Mouse (Mus musculus) adrenal gland, postnatal 4 days (tissue): Measurements from ENCODE around the gene Arv1. TPM values are rescaled to one million over a fixed set of nuclear protein-coding genes. Genes with fewer than 3 reads are reported as not detected.

ENCODE experiments used
- DNase-seq, 2 experiments: peaks; one replicate each; pipeline ENCODE4 v3.0.0; 2021 to 2022; ENCODE audit warnings: low spot score in 2 of 2, mixed read lengths in 2 of 2
- total RNA-seq, 2 experiments: library from RNA; stranded (reverse); gene quantifications; 2 replicates each; pipeline ENCODE4 v1.2.3; 2021

The Arv1 gene
- total RNA-seq, 2 experiments from 2014 or later = 20.0 to 20.9 TPM

DNA sequence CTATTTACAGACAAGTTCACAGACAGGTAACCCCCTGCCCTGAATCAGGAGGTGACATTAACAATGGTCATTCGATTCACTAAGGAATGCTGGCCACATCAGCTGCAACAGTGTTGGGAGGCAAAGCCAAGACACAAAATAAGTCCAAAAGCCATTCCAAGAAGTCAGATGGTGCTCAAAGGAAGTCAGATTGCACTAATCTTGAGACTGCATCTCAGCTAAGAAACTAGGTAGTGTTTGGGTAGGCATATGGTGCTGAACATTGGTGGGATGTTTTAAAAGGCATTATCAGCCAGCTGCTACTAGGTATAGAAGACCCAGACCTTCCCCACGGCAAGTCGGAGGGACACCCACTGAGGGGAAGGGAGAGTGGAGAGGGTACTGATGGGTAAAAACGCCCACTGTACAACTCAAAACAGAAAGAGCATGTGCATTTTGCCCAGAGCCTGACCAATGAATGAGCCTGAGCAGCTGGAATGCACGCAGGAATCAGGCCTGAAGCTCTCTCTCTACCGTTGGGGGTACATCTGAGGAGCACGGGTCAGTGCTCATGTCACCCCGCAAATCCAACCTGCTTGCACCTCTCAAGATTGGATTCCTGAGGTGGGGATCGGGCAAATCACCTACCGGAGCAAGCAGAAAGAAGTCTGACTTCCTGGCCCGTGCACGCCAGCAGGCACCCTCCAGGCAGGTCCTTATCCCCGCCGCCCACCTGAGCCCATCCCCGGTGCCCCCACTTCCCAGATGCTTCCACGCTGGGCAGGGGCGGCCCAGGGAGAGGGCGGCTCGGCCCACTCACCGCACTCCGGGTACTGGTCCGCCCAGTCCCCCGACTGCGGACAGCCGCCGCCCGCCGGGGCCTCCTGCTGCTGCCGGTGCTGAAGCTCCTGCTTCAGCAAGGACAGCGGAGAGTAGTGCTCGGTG, 739 bp upstream of the Arv1 start:
- DNase-seq = peak in 1 of 2 experiments; percentile 13

DNA sequence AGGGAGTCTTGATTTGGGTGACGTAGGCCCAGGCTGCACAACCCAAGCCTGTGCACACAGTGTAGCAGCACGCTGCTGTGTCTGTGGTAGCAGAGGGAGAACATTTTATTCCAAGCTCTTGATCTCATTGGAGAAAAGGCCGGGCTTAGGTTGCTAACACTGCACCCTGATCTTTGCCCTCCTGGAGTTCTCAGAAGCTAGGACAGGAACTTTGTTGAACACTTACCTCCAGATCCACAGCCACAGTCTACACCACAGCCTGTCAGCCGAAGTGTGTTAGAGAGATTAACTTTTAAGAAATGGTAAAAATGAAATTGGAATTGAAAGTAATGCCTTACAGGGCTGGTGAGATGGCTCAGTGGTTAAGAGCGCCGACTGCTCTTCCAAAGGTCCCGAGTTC, 2.4 kb downstream of the Arv1 start:
- DNase-seq = no peak

DNA sequence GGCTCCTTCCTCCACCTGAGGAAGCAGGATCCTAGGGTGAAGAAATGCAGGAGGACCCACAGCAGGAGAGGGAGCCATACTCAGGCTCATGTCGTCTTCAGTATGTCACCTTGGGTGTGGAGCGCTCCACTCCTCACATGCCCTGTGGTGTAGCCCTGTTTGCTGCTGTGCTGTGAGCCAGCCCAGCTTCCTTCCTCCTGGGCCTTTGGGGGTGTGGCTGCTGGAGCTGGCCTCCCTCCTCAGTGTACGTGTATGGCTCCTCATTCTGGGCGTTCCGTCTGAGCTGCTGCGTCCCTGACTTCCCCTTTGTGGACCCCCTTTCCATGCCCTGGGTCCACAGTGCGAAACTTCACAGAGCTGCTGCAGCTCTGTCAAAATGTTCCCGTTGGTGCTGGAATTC, 10.9 kb downstream of the Arv1 start:
- no peak for DNase-seq

DNA sequence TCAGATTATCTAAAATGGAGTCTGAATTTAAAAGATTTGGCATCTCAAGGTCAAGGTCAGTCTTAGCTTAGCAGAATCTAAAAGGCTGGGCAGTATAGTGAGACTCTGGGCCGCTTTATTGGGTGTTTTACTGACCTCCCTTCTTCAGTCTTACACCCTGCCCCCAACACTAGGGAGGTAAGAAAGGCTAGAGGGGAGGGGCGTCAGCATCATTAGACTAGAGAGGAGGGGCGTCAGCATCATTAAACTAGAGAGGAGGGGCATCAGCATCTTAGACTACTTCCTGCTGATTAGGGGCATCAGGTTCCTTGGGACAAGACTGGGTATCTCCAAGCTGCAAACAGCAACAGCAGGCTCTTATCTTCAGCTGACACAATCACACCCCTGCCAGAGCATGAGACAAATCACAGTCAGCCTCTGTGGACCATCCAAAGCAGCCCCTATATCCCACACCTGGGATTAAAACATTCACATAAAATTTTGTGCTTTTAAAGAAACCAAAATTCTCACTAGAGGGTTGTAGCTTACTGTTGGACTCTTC, 13.5 kb downstream of the Arv1 start:
- DNase-seq = no peak

DNA sequence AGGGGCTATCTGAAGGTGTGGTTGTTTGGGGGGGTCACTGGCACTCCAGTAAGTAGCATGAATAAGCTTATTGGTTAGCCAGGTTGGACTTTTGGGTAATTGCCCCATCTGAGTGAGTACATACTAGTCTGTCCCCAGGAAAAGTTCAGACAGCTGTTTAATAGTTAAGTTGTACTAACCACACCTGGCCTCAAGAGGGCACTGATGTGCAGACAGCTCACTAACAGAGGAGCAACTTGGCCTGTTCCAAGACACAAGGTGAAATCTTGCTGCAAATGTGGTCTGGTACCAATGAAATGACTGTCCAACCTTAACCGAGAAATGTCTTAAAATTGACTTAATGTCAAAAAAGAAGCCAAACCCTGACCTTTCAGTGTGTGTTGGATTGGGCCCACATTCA, 17.3 kb downstream of the Arv1 start:
- DNase-seq = no peak

DNA sequence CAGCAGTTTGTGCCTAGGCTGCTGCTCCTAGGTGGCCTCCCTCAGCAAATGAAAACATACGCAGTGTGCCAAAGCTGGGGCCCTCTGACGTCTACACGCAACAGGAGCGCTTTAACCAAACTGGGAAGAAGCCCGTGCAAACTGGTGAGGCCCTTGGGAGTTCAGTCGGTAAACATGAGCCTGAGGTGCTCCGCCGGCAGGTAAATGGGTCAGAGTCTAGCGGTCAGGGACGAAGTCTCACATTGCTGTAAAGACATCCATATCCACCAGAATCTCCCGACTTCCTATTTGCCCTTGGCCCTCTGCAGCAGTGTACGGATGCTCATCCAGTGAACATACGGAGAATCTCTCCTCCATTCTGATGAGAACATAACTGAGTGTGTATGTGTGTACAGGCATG, 24.7 kb downstream of the Arv1 start:
- no peak for DNase-seq

GRCm38 (mm10) chr8:124751191-124751590, 29.3 kb downstream of the Arv1 start:
- DNase-seq = no peak

DNA sequence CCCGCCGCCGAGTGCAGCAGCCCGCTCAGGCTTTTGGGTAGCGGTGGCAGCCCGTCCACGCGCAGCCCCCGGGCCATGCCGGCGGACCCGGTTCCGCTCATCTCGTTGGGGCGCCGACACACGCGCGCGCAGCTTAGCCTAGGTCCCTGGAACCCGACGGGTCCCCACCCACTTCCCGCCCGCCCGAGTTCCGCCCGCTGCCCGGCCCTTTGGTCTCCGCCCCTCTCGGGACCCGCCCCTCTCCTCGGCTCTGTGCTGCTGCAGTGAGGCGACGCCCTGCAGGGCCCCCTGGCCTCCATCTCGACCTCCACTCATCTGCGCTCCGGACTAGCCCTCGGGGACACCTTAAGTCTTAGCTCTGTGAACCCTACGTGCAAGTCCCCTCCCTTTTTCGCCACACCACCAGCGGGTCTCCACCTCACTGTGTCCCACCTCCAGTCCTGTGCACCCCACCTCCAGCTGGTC, 29.8 kb downstream of the Arv1 start, which contains the start of gene Fam89a:
TSS of gene Fam89a (minus strand) at position 124 of the 465 bp plus-strand sequence.
- DNase-seq = peak; percentile 21 to 27

DNA sequence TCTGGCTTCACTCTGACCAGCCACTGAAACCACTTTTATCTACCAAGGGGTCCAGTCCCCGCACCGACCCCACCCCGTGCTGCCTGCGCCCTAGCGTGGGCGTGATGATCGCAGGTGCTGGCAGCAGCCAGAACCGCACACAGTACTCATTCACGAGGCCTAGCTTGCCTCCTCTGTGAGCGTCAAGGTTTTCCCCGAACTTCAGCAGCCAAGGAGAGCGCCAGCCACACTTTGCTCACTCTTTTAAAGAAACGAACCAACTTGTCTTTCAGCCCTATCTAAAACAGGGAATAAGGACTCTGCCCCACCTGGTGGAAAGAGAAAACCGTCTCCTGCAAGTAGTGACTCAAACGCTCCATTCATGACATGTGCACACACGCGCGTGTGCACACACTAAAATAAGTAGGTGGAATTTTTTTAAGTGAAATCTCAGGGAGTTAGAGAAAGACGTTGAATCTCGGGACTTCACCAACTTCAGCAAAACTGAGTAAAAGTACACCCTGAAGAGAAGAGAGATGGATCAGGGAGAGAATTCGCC, 30.5 kb downstream of the Arv1 start:
- DNase-seq = no peak

DNA sequence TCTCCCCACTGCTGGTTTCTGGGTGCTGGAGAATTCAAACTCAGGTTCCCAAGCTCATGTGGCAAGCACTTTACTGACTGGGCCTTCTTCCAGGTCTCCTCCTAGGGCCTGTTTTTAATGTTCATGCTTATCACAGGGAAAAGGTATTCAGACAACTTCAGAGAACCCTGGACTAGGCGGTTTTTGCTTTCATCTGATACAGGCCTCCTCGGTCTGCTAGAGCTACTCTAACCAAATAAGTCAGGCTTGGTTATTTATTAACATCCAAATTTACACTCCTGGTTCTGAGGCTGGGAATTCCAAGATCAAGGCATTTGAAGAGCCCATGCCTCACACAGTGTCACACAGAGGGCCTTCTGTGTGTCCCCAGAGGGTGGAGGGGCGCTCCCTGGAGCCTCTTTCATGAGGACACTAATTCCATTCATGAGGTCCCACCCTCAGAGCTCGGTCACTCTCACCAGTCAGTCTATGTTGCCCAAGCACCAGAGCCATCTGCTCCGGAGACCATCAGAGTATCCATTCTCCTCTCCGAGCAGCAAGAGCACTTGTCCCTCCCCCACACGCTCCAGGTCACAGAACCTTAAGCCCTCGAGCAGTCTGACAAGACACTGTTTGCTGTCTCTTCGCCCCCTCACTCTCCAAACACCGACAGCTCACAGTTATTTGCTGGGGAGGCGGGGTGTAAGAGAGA, 32.3 kb downstream of the Arv1 start:
- no peak for DNase-seq

- no peak for DNase-seq
Measured at GRCm38 (mm10) chr8:124754792-124755190, 32.9 kb downstream of the Arv1 start.

GRCm38 (mm10) chr8:124755481-124755880, 33.5 kb downstream of the Arv1 start:
- no peak for DNase-seq

DNA sequence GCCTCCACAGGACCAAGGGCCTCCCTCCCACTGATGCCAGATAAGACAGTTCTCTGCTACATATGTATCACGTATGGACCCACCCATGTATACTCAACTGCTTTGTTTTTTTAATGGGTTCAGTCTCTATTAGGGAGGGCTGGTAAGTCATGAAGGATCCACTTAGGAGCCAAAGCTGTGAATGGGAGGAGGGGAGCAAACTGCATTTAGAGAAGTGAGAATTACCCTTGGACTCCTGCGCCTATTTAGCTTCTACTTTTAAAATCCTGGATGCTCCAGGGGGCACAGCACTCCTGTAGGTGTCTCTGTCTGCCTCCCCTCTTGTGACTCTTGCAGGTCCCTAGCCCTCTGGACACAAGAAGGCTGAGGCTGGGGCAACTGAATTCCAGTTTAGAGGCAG, 34.2 kb downstream of the Arv1 start:
- no peak for DNase-seq

- DNase-seq = no peak
Measured at GRCm38 (mm10) chr8:124756601-124757000, 34.7 kb downstream of the Arv1 start.

DNA sequence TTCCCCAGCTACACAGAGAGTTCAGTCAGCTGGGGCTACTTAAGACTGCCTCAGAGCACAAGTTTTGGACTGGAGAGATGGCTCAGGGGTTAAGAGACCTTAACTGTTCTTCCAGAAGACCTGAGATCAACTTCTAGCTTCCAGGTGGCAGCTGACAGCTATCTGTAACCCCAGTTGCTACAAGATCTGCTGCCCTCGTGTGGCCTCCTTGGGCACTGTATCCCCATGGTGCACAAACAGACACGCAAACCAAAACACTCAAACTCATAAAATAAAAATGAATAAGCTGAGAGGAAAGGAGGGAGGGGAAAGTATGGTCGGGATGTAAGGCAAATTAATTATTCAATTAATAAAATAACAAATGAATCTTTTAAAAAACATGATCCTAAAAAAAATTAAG, 36.6 kb downstream of the Arv1 start:
- no peak for DNase-seq

DNA sequence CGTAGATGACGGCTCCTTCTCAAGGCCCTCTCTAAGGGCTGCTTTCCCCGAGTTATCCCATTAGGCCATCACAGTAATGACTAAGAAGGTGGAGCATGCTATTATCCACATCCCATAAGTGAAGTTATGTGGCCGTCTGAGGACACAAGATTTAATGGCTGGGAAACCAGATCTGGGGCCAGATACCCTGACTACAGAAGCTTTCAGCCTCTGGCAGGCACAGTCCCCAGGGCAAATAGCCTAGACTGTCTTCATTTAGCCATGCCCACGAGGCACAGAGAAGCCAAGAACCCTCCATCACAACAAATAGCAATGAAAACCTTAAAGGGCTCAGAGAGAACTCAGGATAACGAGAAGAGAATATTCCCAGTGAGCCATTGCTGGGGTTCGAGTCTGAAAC, 41.1 kb downstream of the Arv1 start:
- no peak for DNase-seq

DNA sequence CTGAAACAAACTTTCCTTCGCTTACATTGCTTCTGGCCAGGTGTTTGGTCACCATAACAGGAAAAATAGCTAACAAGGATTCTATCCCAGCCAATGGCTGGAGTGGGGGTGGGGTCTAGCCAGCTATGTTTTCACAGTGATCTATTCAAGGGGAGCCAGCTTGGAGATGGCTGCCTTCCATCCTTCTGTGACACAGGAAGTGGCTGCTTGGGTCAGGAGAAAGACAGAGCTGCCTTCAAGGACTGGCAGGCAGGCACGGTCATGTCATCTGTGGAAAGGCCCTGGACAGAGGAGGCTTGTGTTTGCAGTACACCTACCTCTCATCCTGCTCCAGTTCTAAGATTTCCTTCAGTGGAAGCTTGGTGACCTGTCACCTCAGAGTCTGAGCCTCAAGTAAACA, 50.5 kb downstream of the Arv1 start:
- no peak for DNase-seq

GRCm38 (mm10) chr8:124775695-124776094, 53.8 kb downstream of the Arv1 start:
- DNase-seq = peak in 1 of 2 experiments; percentile 54

- no peak for DNase-seq
Measured at GRCm38 (mm10) chr8:124780236-124780635, 58.3 kb downstream of the Arv1 start.

GRCm38 (mm10) chr8:124782431-124782830, 60.5 kb downstream of the Arv1 start:
- no peak for DNase-seq

DNA sequence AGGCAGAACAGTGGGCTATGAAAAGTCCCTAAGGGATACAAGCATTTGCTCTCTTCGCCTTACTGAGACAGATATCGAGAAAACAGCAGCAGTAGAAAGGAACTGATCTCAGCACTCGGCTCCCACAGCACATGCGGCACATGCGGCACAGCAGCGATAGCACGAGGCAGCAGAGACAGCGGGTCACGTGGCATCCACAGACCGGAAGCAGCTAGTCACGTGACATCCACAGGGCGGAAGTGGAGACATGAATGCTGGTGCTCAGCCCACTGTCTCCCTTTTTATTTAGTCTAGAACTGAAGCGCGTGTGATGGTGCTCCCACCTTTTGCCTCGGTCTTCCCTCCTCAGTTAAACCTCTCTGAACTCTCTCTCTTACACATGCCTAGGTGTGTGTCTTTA, 61.3 kb downstream of the Arv1 start:
- no peak for DNase-seq
